ENCODE assay signal across 9 mouse cellular contexts in the genomic region with DNA sequence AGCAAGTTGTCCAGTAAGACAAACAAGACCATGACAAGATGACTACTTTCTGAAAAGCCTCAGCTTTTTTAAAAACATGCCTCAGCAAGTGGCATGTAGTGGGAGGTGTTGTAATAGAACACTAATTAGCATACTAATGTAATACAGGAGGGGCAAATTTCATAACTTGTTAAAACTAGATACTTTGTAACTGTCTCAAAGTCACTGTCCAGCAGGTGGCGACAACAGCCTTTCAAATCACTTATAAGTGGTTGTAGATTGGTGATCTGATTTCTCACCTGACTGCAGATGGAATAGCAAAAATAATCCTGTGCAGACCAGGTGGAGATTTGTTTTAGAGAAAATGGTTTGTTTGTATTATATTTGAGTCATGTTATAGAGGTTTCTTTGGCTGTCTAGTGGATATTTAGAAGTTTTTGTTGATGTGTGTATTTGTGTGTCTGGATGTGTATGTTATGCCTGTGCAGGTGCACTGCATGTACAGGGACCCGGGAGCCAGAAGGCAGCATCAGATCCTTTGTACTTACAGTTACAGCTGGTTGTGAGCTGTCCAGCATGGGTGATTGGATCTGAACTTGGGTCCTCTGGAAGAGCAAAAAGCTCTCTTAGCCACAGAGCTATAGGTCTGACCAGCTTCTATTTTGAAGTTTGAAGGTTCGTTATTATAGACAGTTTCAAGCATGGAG. TPM values are rescaled to one million over a fixed set of nuclear protein-coding genes. Genes with fewer than 3 reads are reported as not detected.
DNase-seq lines count a peak whose midpoint lies in the region; ATAC-seq and TF ChIP-seq lines count a peak whose summit lies in the region.
"Had no signal": no experiment of that assay in that cellular context is flagged by ENCODE, and none has a peak within 500 bp of the region (broad histone marks: within the 10 kb centered on the region; RNA-seq: fewer than 3 reads in every experiment).

No protein-coding gene starts in this region.

- peak; percentile 84 for TF ChIP-seq CTCF in gastrocnemius, adult 2 months (IDR thresholded peaks at IDR 0.05)

- intact Hi-C loops in gastrocnemius, adult 2 months (cut with DNase I): loop anchor here (2.0 kb wide), 2 partner anchors 412 to 502 kb away; no protein-coding TSS in a partner anchor

- peak; percentile 56; the same call in 1 of the 2 replicates for ATAC-seq in neutrophil, adult 5-6 weeks (ENCODE audit: extremely low read depth, insufficient number of reproducible peaks, low FRiP score, poor library complexity, severe bottlenecking)
- no peak for ATAC-seq in activated CD4-positive, CD25-positive, alpha-beta regulatory T cell, adult 4 months

- H3K27ac ChIP-seq in gastrocnemius, adult 2 months: no peak overlapping the region
- H3K27ac ChIP-seq: heart, embryonic 13.5 days had no signal

- H3K4me3 ChIP-seq in gastrocnemius, adult 2 months: no peak overlapping the region
- H3K4me3 ChIP-seq: heart, embryonic 13.5 days had no signal

- peak; percentile 56 to 61 for DNase-seq in B cell, adult 2 months
- DNase-seq in MEL-GATA-1-ER (ENCODE audit: extremely low read depth, low read depth): peak; percentile 27
- DNase-seq in cerebellum, postnatal 14 days: peak; percentile 79 to 88
- DNase-seq in gastrocnemius, adult 2 months: peak; percentile 59
- DNase-seq in kidney, postnatal 10 days: peak; percentile 88
- peak; percentile 44 to 58 for DNase-seq in lung, adult 18-20 months

RNA-seq across cellular contexts. Expression of a gene that starts 57.9 kb away (rescaled TPM):
- 10 to 100 TPM; 22.6 to 28.4 TPM for total RNA-seq in gastrocnemius, adult 2 months (2021)
- 29.1 and 30.8 TPM in 2 replicates for total RNA-seq in neutrophil, adult 5-6 weeks (2017)
- polyA plus RNA-seq in activated CD4-positive, CD25-positive, alpha-beta regulatory T cell, adult 4 months (2017; shearing (Covaris generic)): 10 to 100 TPM; 17.4 to 20.5 TPM

Comparison
In these comparisons a context has a peak if more than half of its experiments do, and no peak if none do; other contexts are left out.
1. DNase-seq: peak in every context shown above with its lines; median percentile 88 in kidney, postnatal 10 days; 84 in cerebellum, postnatal 14 days; 59 in gastrocnemius, adult 2 months; 58 in B cell, adult 2 months; 51 in lung, adult 18-20 months; 27 in MEL-GATA-1-ER.